Mouse (Mus musculus): ENCODE measurements around the gene Cnnm4. TPM values are rescaled to one million over a fixed set of nuclear protein-coding genes. Genes with fewer than 3 reads are reported as not detected.

Gene Cnnm4
- total RNA-seq, 1 experiment: 10.7 TPM

DNA sequence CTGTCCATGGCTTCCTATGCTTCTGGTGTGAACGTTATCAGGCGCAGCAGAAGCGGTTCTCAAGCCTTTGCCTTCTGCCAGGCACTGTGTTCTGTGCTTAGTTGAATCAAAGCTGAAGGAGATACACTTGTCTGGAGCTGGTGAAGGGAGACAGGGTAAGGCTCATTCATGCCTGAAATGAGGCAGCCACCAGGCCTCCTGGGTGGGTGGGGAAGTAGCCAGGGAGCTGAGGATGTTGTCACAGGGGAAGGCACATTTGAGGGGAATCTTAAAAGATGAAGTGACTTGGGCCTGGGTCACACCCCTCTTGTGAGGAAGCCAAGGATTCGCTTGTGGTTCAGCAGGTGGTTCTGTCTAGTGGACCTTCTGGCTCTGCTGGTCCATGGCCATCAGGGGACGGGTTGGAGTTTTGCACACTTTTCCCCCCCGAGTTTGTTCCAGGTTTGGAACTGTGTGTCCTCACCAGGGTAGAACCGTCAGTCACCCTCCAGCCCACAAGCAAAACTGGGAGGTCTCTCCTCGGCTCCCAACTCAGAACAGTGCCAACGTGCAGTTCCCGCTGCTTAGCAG lies 1.9 kb downstream of the Cnnm4 start:
- DNase-seq (ENCODE audit: low read depth, low spot score): no peak
- H3K9ac ChIP-seq (ENCODE audit: insufficient read depth, low read depth, low read length, poor library complexity, severe bottlenecking): no peak overlapping the region
- in situ Hi-C loops (cut with MboI; ENCODE audit: low sequenced_read_pairs in 2 of 2, unreplicated experiment in 2 of 2): no loop called here
- H3K27ac ChIP-seq (ENCODE audit: insufficient read depth, low read depth, low read length, poor library complexity, severe bottlenecking): no peak overlapping the region
- TF ChIP-seq ZC3H11A (IDR thresholded peaks at IDR 0.05; ENCODE audit: borderline replicate concordance, low read depth, low read length) (no peak), HCFC1 (IDR thresholded peaks at IDR 0.05; ENCODE audit: borderline replicate concordance, insufficient read depth, low read length) (no peak), CHD2 (IDR thresholded peaks at IDR 0.05; ENCODE audit: low read depth, low read length) (no peak), MAFK (IDR thresholded peaks at IDR 0.05; ENCODE audit: insufficient read depth, low read depth, low read length) (no peak), ZNF384 (IDR thresholded peaks at IDR 0.05; ENCODE audit: low read depth, low read length) (no peak)
- H3K36me3 ChIP-seq (ENCODE audit: control insufficient read depth, insufficient read depth, low read length, poor library complexity, severe bottlenecking): no peaks in the 10 kb centered on the region
- H3K4me3 ChIP-seq (ENCODE audit: insufficient read depth in 1 of 2, low read depth in 1 of 2, low read length in 2 of 2, poor library complexity in 1 of 2, severe bottlenecking in 1 of 2): no peak overlapping the region
- H3K4me1 ChIP-seq (ENCODE audit: control insufficient read depth in 2 of 2, insufficient read depth in 2 of 2, low read length in 2 of 2, poor library complexity in 1 of 2): peaks cover 1 to 4% of the 10 kb centered on the region in 2 experiments; a peak in 1 of 4 replicates
- H3K9me3 ChIP-seq (ENCODE audit: control insufficient read depth, insufficient read depth, low read depth, low read length): no peaks in the 10 kb centered on the region

DNA sequence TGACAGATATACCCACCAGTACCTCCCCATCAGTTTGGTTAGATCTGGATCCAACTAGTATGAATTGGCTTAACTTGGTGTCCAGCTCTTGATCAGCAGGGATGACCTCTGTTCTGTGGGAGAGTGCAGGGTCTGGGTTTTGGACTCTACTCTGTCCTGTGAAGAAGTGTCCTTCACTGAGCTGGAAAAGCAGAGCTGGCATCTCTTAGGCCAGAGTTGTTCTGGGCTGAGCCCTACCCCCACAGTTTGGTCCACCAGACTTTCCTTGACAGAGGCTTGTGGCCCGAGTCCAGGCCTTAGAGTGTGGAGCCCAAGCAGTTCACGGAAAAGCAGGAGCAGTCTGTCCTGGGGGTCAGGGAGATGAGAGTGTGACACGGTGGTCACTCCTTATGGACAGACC lies 3.2 kb downstream of the Cnnm4 start:
- no peak overlapping the region for H3K9ac ChIP-seq (ENCODE audit: insufficient read depth, low read depth, low read length, poor library complexity, severe bottlenecking)
- no peak for DNase-seq (ENCODE audit: low read depth, low spot score)
- no peaks in the 10 kb centered on the region for H3K9me3 ChIP-seq (ENCODE audit: control insufficient read depth, insufficient read depth, low read depth, low read length)
- in situ Hi-C loops (cut with MboI; ENCODE audit: low sequenced_read_pairs in 2 of 2, unreplicated experiment in 2 of 2): no loop called here
- TF ChIP-seq CHD2 (IDR thresholded peaks at IDR 0.05; ENCODE audit: low read depth, low read length) (no peak), HCFC1 (IDR thresholded peaks at IDR 0.05; ENCODE audit: borderline replicate concordance, insufficient read depth, low read length) (no peak), MAFK (IDR thresholded peaks at IDR 0.05; ENCODE audit: insufficient read depth, low read depth, low read length) (no peak), ZNF384 (IDR thresholded peaks at IDR 0.05; ENCODE audit: low read depth, low read length) (no peak), ZC3H11A (IDR thresholded peaks at IDR 0.05; ENCODE audit: borderline replicate concordance, low read depth, low read length) (no peak)
- H3K4me3 ChIP-seq (ENCODE audit: insufficient read depth in 1 of 2, low read depth in 1 of 2, low read length in 2 of 2, poor library complexity in 1 of 2, severe bottlenecking in 1 of 2): no peak overlapping the region
- H3K4me1 ChIP-seq (ENCODE audit: control insufficient read depth in 2 of 2, insufficient read depth in 2 of 2, low read length in 2 of 2, poor library complexity in 1 of 2): peaks cover 1 to 4% of the 10 kb centered on the region in 2 experiments; a peak in 1 of 4 replicates
- H3K36me3 ChIP-seq (ENCODE audit: control insufficient read depth, insufficient read depth, low read length, poor library complexity, severe bottlenecking): no peaks in the 10 kb centered on the region
- no peak overlapping the region for H3K27ac ChIP-seq (ENCODE audit: insufficient read depth, low read depth, low read length, poor library complexity, severe bottlenecking)

DNA sequence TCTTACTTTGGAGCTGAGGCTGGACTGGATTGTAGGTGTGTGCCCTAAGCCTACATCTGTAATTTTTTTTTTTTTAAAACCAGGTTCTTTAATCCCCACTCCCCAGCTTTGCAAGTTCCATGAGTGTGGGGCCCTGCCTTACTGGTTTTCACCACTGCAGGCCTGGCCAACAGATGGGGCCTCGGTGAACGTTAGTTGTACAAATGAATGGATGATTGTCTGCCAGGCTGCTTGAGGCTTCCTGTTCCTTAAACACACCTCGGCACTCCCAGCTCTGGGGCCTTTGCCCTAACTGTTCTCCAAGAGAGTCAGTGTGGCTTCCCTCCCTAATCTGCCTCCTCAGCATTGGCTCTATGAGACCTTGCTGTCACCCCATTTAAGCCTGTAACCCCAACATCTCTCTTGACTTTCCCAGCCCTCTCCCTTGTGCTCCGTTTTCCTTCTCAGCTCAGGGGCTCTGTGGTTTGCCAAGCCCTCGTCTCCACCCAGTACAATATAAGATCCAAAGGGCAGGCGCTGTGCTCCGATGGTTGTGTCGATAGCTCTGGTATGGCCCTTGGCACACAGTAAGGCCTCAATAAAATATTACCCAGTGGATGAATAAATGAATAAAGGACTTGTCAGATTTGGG lies 4.2 kb downstream of the Cnnm4 start:
- Histone ChIP-seq H3K27ac (ENCODE audit: insufficient read depth, low read depth, low read length, poor library complexity, severe bottlenecking) (no peak overlapping the region), H3K9me3 (ENCODE audit: control insufficient read depth, insufficient read depth, low read depth, low read length) (no peaks in the 10 kb centered on the region), H3K9ac (ENCODE audit: insufficient read depth, low read depth, low read length, poor library complexity, severe bottlenecking) (no peak overlapping the region), H3K4me1 (ENCODE audit: control insufficient read depth in 2 of 2, insufficient read depth in 2 of 2, low read length in 2 of 2, poor library complexity in 1 of 2) (0 out of 4 replicates have a peak, but pooled peaks cover 0 to 2% of the 10 kb centered on the region in 2 experiments), H3K36me3 (ENCODE audit: control insufficient read depth, insufficient read depth, low read length, poor library complexity, severe bottlenecking) (no peaks in the 10 kb centered on the region), H3K4me3 (ENCODE audit: insufficient read depth in 1 of 2, low read depth in 1 of 2, low read length in 2 of 2, poor library complexity in 1 of 2, severe bottlenecking in 1 of 2) (no peak overlapping the region)
- TF ChIP-seq ZNF384 (IDR thresholded peaks at IDR 0.05; ENCODE audit: low read depth, low read length): no peak
- TF ChIP-seq ZC3H11A (IDR thresholded peaks at IDR 0.05; ENCODE audit: borderline replicate concordance, low read depth, low read length): no peak
- no peak for TF ChIP-seq MAFK (IDR thresholded peaks at IDR 0.05; ENCODE audit: insufficient read depth, low read depth, low read length)
- no peak for TF ChIP-seq CHD2 (IDR thresholded peaks at IDR 0.05; ENCODE audit: low read depth, low read length)
- TF ChIP-seq HCFC1 (IDR thresholded peaks at IDR 0.05; ENCODE audit: borderline replicate concordance, insufficient read depth, low read length): no peak
- in situ Hi-C loops (cut with MboI; ENCODE audit: low sequenced_read_pairs in 2 of 2, unreplicated experiment in 2 of 2): no loop called here
- DNase-seq (ENCODE audit: low read depth, low spot score): no peak

DNA sequence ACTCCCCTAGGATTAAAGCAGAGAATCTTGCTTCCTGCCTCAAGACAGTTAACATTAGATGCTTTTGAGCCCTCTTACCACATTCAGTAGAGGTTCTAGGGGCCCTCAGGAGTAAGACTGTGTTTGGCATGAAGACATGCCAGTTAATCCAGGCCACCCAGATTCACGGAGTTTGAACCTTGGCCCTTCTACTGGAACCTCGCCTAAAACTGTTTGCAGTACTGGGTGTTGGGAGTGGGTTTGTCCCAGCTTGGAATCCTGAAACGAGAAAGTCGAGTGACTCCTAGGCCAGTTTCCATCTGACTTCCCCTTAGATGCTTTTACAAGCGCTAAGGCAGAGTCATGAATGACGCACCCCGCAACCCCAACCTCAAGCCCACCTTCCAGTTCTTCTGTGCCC lies 5.0 kb downstream of the Cnnm4 start:
- H3K4me1 ChIP-seq (ENCODE audit: control insufficient read depth in 2 of 2, insufficient read depth in 2 of 2, low read length in 2 of 2, poor library complexity in 1 of 2): 0 out of 4 replicates have a peak, but pooled peaks cover 0 to 2% of the 10 kb centered on the region in 2 experiments
- no peaks in the 10 kb centered on the region for H3K36me3 ChIP-seq (ENCODE audit: control insufficient read depth, insufficient read depth, low read length, poor library complexity, severe bottlenecking)
- no peak overlapping the region for H3K9ac ChIP-seq (ENCODE audit: insufficient read depth, low read depth, low read length, poor library complexity, severe bottlenecking)
- no peak overlapping the region for H3K4me3 ChIP-seq (ENCODE audit: insufficient read depth in 1 of 2, low read depth in 1 of 2, low read length in 2 of 2, poor library complexity in 1 of 2, severe bottlenecking in 1 of 2)
- DNase-seq (ENCODE audit: low read depth, low spot score): no peak
- TF ChIP-seq ZC3H11A (IDR thresholded peaks at IDR 0.05; ENCODE audit: borderline replicate concordance, low read depth, low read length) (no peak), MAFK (IDR thresholded peaks at IDR 0.05; ENCODE audit: insufficient read depth, low read depth, low read length) (no peak), HCFC1 (IDR thresholded peaks at IDR 0.05; ENCODE audit: borderline replicate concordance, insufficient read depth, low read length) (no peak), ZNF384 (IDR thresholded peaks at IDR 0.05; ENCODE audit: low read depth, low read length) (no peak), CHD2 (IDR thresholded peaks at IDR 0.05; ENCODE audit: low read depth, low read length) (no peak)
- no peak overlapping the region for H3K27ac ChIP-seq (ENCODE audit: insufficient read depth, low read depth, low read length, poor library complexity, severe bottlenecking)
- in situ Hi-C loops (cut with MboI; ENCODE audit: low sequenced_read_pairs in 2 of 2, unreplicated experiment in 2 of 2): no loop called here
- H3K9me3 ChIP-seq (ENCODE audit: control insufficient read depth, insufficient read depth, low read depth, low read length): no peaks in the 10 kb centered on the region

All from ES-E14 (cell line).